Comparison of ENCODE assay signal across 8 mouse cellular contexts in the genomic region with DNA sequence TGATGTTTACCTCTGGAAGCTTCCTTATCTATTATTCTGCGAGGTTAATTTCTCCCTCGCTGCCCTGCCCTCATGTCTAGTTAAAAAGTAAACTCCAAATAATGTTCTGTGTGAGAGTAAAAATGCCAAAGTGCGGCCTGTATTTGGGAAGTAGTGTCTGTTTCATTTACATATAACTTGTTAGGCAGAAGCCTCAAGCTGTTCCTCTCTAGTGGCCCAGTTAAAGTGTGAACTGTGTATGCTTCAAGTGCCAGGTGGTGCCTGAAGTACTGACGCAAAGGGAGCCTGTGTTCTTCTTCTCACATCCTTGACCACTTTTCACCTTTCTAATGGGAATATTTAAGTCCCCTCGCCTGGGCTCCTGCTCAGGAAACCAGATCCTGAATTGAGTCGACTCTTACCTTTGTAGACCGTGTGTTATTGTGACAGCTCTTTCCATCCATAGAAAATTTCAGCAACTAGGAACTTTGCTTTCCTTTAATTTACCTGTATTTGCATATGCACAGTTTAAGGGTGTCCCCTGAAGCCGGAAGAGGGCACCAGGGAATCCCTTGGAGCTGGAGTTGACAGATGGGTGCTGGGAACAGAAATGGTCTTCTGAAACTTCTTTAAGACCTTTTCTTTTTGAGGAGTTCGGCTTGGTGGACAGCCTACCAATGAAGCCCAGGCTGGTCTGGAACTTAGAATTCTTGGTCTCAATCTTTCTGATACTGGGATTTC. TPM values are rescaled to one million over a fixed set of nuclear protein-coding genes. Genes with fewer than 3 reads are reported as not detected.
DNase-seq lines count a peak whose midpoint lies in the region; ATAC-seq and TF ChIP-seq lines count a peak whose summit lies in the region.

No protein-coding gene starts in this region.

- peak overlapping the region; percentile 80 for H3K4me2 ChIP-seq in heart, embryonic 13.5 days
- H3K4me2 ChIP-seq in CH12.LX (ENCODE audit: insufficient read depth, low read depth, poor library complexity, severe bottlenecking), result peak overlapping the region; percentile 99
- peak overlapping the region; percentile 62 for H3K4me2 ChIP-seq in embryonic facial prominence, embryonic 11.5 days (ENCODE audit: low read depth, low read length)
- peak overlapping the region; percentile 52 for H3K4me2 ChIP-seq in intestine, embryonic 15.5 days (replicated peaks)
- H3K4me2 ChIP-seq in lung, embryonic 16.5 days (ENCODE audit: low read depth, low read length), result peak overlapping the region; percentile 64

- in situ Hi-C loops in CH12.LX (cut with MboI; ENCODE audit: low pct_ligation_motif_present, low pct_unique_long_range_greater_than_20kb, low sequenced_read_pairs), result loop anchor here (5.0 kb wide), 1 partner anchor 126 kb away; a partner anchor contains a TSS

- no peaks in the 10 kb centered on the region for H3K9me3 ChIP-seq in heart, embryonic 13.5 days
- no peaks in the 10 kb centered on the region for H3K9me3 ChIP-seq in CH12.LX (replicated peaks; ENCODE audit: low read length)
- H3K9me3 ChIP-seq in embryonic facial prominence, embryonic 11.5 days (replicated peaks; ENCODE audit: control insufficient read depth, low read length), result no peaks in the 10 kb centered on the region
- H3K9me3 ChIP-seq in intestine, embryonic 15.5 days, result no peaks in the 10 kb centered on the region
- no peaks in the 10 kb centered on the region for H3K9me3 ChIP-seq in lung, embryonic 16.5 days (ENCODE audit: control insufficient read depth, low read length)

- H3K79me2 ChIP-seq in CH12.LX (replicated peaks; ENCODE audit: control insufficient read depth, extremely low read depth, insufficient read depth, poor library complexity, severe bottlenecking), result peaks cover 38% of the 10 kb centered on the region

- peak; percentile 50; the same call in 1 of the 2 replicates for TF ChIP-seq EP300 in CH12.LX (IDR thresholded peaks at IDR 0.05; ENCODE audit: low read length)

- dilution Hi-C loops in CH12.LX (cut with MboI; ENCODE audit: extremely low pct_ligation_motif_present, extremely low pct_unique_long_range_greater_than_20kb, low sequenced_read_pairs), result no loop called here

- H3K36me3 ChIP-seq in heart, embryonic 13.5 days, result peaks cover 13% of the 10 kb centered on the region
- H3K36me3 ChIP-seq in CH12.LX (replicated peaks in 1 of 2; ENCODE audit: control insufficient read depth in 1 of 2, insufficient read depth in 1 of 2, low read length in 1 of 2), result peaks cover 0 to 28% of the 10 kb centered on the region in 2 experiments
- H3K36me3 ChIP-seq in embryonic facial prominence, embryonic 11.5 days (replicated peaks; ENCODE audit: control insufficient read depth, insufficient read depth, low read depth, low read length), result no peaks in the 10 kb centered on the region
- no peaks in the 10 kb centered on the region for H3K36me3 ChIP-seq in intestine, embryonic 15.5 days
- H3K36me3 ChIP-seq in lung, embryonic 16.5 days (ENCODE audit: control insufficient read depth, insufficient read depth, low read length), result peaks cover 2% of the 10 kb centered on the region; the same call in 1 of the 2 replicates

- TF ChIP-seq POLR2A in CH12.LX (IDR thresholded peaks at IDR 0.05; ENCODE audit: low read depth, low read length), result no peak

- no peak for DNase-seq in heart, postnatal 4 days
- DNase-seq in CH12.LX (ENCODE audit: extremely low read depth), result peak; percentile 68
- no peak for DNase-seq in embryonic facial prominence, embryonic 11.5 days (ENCODE audit: low spot score)

- H3K4me1 ChIP-seq in heart, embryonic 13.5 days, result peaks cover 40% of the 10 kb centered on the region
- peaks cover 18 to 50% of the 10 kb centered on the region in 2 experiments for H3K4me1 ChIP-seq in CH12.LX (ENCODE audit: control insufficient read depth in 1 of 2, insufficient read depth in 2 of 2)
- H3K4me1 ChIP-seq in embryonic facial prominence, embryonic 11.5 days (ENCODE audit: control insufficient read depth, insufficient read depth, low read length), result no peaks in the 10 kb centered on the region
- H3K4me1 ChIP-seq in intestine, embryonic 15.5 days (replicated peaks), result peaks cover 16% of the 10 kb centered on the region
- H3K4me1 ChIP-seq in lung, embryonic 16.5 days (replicated peaks; ENCODE audit: control insufficient read depth, insufficient read depth, low read length), result peaks cover 17% of the 10 kb centered on the region

- H3K27ac ChIP-seq in heart, embryonic 13.5 days (replicated peaks), result no peak overlapping the region; the same call in 1 of the 2 replicates
- H3K27ac ChIP-seq in CH12.LX (ENCODE audit: insufficient read depth, low read depth), result peak overlapping the region; percentile 77; the same call in 1 of the 2 replicates
- no peak overlapping the region for H3K27ac ChIP-seq in embryonic facial prominence, embryonic 11.5 days (replicated peaks; ENCODE audit: low read depth, low read length)
- no peak overlapping the region for H3K27ac ChIP-seq in intestine, embryonic 15.5 days
- no peak overlapping the region for H3K27ac ChIP-seq in lung, embryonic 16.5 days (ENCODE audit: low read length)

- peak overlapping the region; percentile 74 for H3K4me3 ChIP-seq in heart, embryonic 13.5 days
- H3K4me3 ChIP-seq in CH12.LX (replicated peaks in 1 of 3; ENCODE audit: low read depth in 2 of 3, low read length in 2 of 3, poor library complexity in 1 of 3), result peak overlapping the region; percentile 70 to 82 (median 76)
- peak overlapping the region; percentile 79 for H3K4me3 ChIP-seq in embryonic facial prominence, embryonic 11.5 days (ENCODE audit: low read depth, low read length)
- H3K4me3 ChIP-seq in intestine, embryonic 15.5 days (replicated peaks), result peak overlapping the region; percentile 84
- H3K4me3 ChIP-seq in lung, embryonic 16.5 days (ENCODE audit: low read length), result peak overlapping the region; percentile 86

- TF ChIP-seq RAD21 in CH12.LX (IDR thresholded peaks at IDR 0.05; ENCODE audit: low read depth, low read length), result no peak; the same call in 1 of the 2 replicates

- 29% methylated on average over 9 of the region's 9 CpGs for WGBS in heart, embryonic 13.5 days
- 36% methylated on average over 9 of the region's 9 CpGs for WGBS in embryonic facial prominence, embryonic 11.5 days
- 32% methylated on average over 9 of the region's 9 CpGs for WGBS in intestine, embryonic 15.5 days
- WGBS in lung, embryonic 16.5 days, result 23% methylated on average over 9 of the region's 9 CpGs

- no peak for TF ChIP-seq CTCF in CH12.LX (conservative IDR thresholded peaks at IDR 0.05 in 1 of 2, IDR thresholded peaks at IDR 0.05 in 1 of 2; ENCODE audit: low read depth in 2 of 2, low read length in 2 of 2)

- peak overlapping the region; percentile 88 for H3K9ac ChIP-seq in heart, embryonic 13.5 days
- H3K9ac ChIP-seq in CH12.LX (ENCODE audit: insufficient read depth, low read depth), result peak overlapping the region; percentile 47
- H3K9ac ChIP-seq in embryonic facial prominence, embryonic 11.5 days (replicated peaks; ENCODE audit: low read length), result no peak overlapping the region; the same call in 1 of the 2 replicates
- H3K9ac ChIP-seq in intestine, embryonic 15.5 days, result peak overlapping the region; percentile 59
- peak overlapping the region; percentile 84 for H3K9ac ChIP-seq in lung, embryonic 16.5 days (ENCODE audit: low read length)

- no peak for ATAC-seq in heart, embryonic 13.5 days (ENCODE audit: extremely low read depth, insufficient number of reproducible peaks, low FRiP score, low TSS enrichment)
- no peak for ATAC-seq in embryonic facial prominence, embryonic 11.5 days (replicated peaks; ENCODE audit: insufficient number of reproducible peaks, low FRiP score, low TSS enrichment, low read depth)
- ATAC-seq in intestine, embryonic 15.5 days, result no peak
- ATAC-seq in lung, embryonic 16.5 days (ENCODE audit: low read depth), result no peak
- ATAC-seq in monocyte, adult 5-6 weeks (replicated peaks; ENCODE audit: insufficient number of reproducible peaks, low FRiP score, low TSS enrichment, poor library complexity, severe bottlenecking), result no peak; the same call in 1 of the 2 replicates
- ATAC-seq in megakaryocyte progenitor cell, adult 5-6 weeks (replicated peaks; ENCODE audit: poor library complexity), result no peak

- no peaks in the 10 kb centered on the region for H3K27me3 ChIP-seq in heart, embryonic 13.5 days (replicated peaks)
- H3K27me3 ChIP-seq in CH12.LX (replicated peaks), result no peaks in the 10 kb centered on the region
- H3K27me3 ChIP-seq in embryonic facial prominence, embryonic 11.5 days (ENCODE audit: control insufficient read depth, insufficient read depth, low read length), result no peaks in the 10 kb centered on the region
- H3K27me3 ChIP-seq in intestine, embryonic 15.5 days (replicated peaks), result no peaks in the 10 kb centered on the region
- H3K27me3 ChIP-seq in lung, embryonic 16.5 days (ENCODE audit: control insufficient read depth, insufficient read depth, low read depth, low read length), result no peaks in the 10 kb centered on the region

RNA-seq across cellular contexts. Expression of a gene that starts 0.6 kb away (rescaled TPM):
- polyA plus RNA-seq in heart, embryonic 13.5 days (2015; fragmentation: Nextera tagmentation; extraction: Ambion mirVana), result 26.7 and 29.0 TPM in 2 replicates
- 10 to 100 TPM; 55.8 to 56.5 TPM for total RNA-seq in heart, postnatal 4 days (2021)
- total RNA-seq in CH12.LX (2012; rRNA removed), result 79.4 and 88.4 TPM in 2 replicates
- 33.2 and 40.5 TPM in 2 replicates for total RNA-seq in CH12.LX (2014; rRNA removed)
- polyA plus RNA-seq in CH12.LX (2012; ENCODE audit: insufficient read length, low read depth), result 97.2 and 149 TPM in 2 replicates
- 29.9 and 33.9 TPM in 2 replicates for polyA plus RNA-seq in embryonic facial prominence, embryonic 11.5 days (2014; fragmentation: Nextera tagmentation; extraction: Ambion mirVana)
- polyA plus RNA-seq in intestine, embryonic 15.5 days (2015; fragmentation: Nextera tagmentation; extraction: Ambion mirVana), result 25.9 and 30.1 TPM in 2 replicates
- 26.6 and 28.0 TPM in 2 replicates for polyA plus RNA-seq in lung, embryonic 16.5 days (2015; fragmentation: Nextera tagmentation; extraction: Ambion mirVana)
- 37.0 to 77.2 TPM (median 57.7 TPM) in 3 replicates for total RNA-seq in monocyte, adult 5-6 weeks (2017)
- total RNA-seq in megakaryocyte progenitor cell, adult 5-6 weeks (2015), result 55.4 and 58.1 TPM in 2 replicates
- 28.1 and 39.4 TPM in 2 replicates for total RNA-seq in megakaryocyte progenitor cell, adult 5-6 weeks (2017)

RNA-seq across cellular contexts. Expression of a gene that starts 0.9 kb away (rescaled TPM):
- 11.0 and 12.0 TPM in 2 replicates for polyA plus RNA-seq in heart, embryonic 13.5 days (2015; fragmentation: Nextera tagmentation; extraction: Ambion mirVana)
- 10 to 100 TPM; 15.7 to 16.3 TPM for total RNA-seq in heart, postnatal 4 days (2021)
- total RNA-seq in CH12.LX (2012; rRNA removed), result 21.6 and 23.7 TPM in 2 replicates
- 37.4 and 38.2 TPM in 2 replicates for total RNA-seq in CH12.LX (2014; rRNA removed)
- 47.0 and 47.2 TPM in 2 replicates for polyA plus RNA-seq in CH12.LX (2012; ENCODE audit: insufficient read length, low read depth)
- 7.0 and 7.2 TPM in 2 replicates for polyA plus RNA-seq in embryonic facial prominence, embryonic 11.5 days (2014; fragmentation: Nextera tagmentation; extraction: Ambion mirVana)
- polyA plus RNA-seq in intestine, embryonic 15.5 days (2015; fragmentation: Nextera tagmentation; extraction: Ambion mirVana), result 13.5 and 14.4 TPM in 2 replicates
- polyA plus RNA-seq in lung, embryonic 16.5 days (2015; fragmentation: Nextera tagmentation; extraction: Ambion mirVana), result 15.1 and 15.3 TPM in 2 replicates
- 27.6 to 47.3 TPM (median 45.0 TPM) in 3 replicates for total RNA-seq in monocyte, adult 5-6 weeks (2017)
- 16.5 and 18.5 TPM in 2 replicates for total RNA-seq in megakaryocyte progenitor cell, adult 5-6 weeks (2015)
- 17.9 and 18.0 TPM in 2 replicates for total RNA-seq in megakaryocyte progenitor cell, adult 5-6 weeks (2017)

RNA-seq across cellular contexts. Expression of a gene that starts 45.1 kb away (rescaled TPM):
- polyA plus RNA-seq in heart, embryonic 13.5 days (2015; fragmentation: Nextera tagmentation; extraction: Ambion mirVana), result 42.8 and 46.0 TPM in 2 replicates
- total RNA-seq in heart, postnatal 4 days (2021), result 10 to 100 TPM; 31.6 to 34.4 TPM
- total RNA-seq in CH12.LX (2012; rRNA removed), result 21.6 and 23.5 TPM in 2 replicates
- 14.5 and 16.9 TPM in 2 replicates for total RNA-seq in CH12.LX (2014; rRNA removed)
- polyA plus RNA-seq in CH12.LX (2012; ENCODE audit: insufficient read length, low read depth), result 27.3 and 35.6 TPM in 2 replicates
- 85.1 and 90.1 TPM in 2 replicates for polyA plus RNA-seq in embryonic facial prominence, embryonic 11.5 days (2014; fragmentation: Nextera tagmentation; extraction: Ambion mirVana)
- 53.3 and 57.8 TPM in 2 replicates for polyA plus RNA-seq in intestine, embryonic 15.5 days (2015; fragmentation: Nextera tagmentation; extraction: Ambion mirVana)
- polyA plus RNA-seq in lung, embryonic 16.5 days (2015; fragmentation: Nextera tagmentation; extraction: Ambion mirVana), result 56.7 and 60.4 TPM in 2 replicates
- total RNA-seq in monocyte, adult 5-6 weeks (2017), result 14.8 to 29.1 TPM (median 28.5 TPM) in 3 replicates
- total RNA-seq in megakaryocyte progenitor cell, adult 5-6 weeks (2015), result 24.6 and 25.9 TPM in 2 replicates
- 17.8 and 18.5 TPM in 2 replicates for total RNA-seq in megakaryocyte progenitor cell, adult 5-6 weeks (2017)
